ENCODE assay signal across 16 mouse cellular contexts in genomic region chr13:93822001-93822400, GRCm38 (mm10). TPM values are rescaled to one million over a fixed set of nuclear protein-coding genes. Genes with fewer than 3 reads are reported as not detected.
A peak's percentile ranks its signal among the peaks of the same experiment; 100 is the strongest.
DNase-seq lines count a peak whose midpoint lies in the region; ATAC-seq and TF ChIP-seq lines count a peak whose summit lies in the region.
"Had no signal": no experiment of that assay in that cellular context is flagged by ENCODE, and none has a peak within 500 bp of the region (broad histone marks: within the 10 kb centered on the region; RNA-seq: fewer than 3 reads in every experiment).

No protein-coding gene starts in this region.

- H3K9ac ChIP-seq in heart, embryonic 14.5 days (ENCODE audit: low read length), result no peak overlapping the region
- no peak overlapping the region for H3K9ac ChIP-seq in kidney, postnatal 0 days (ENCODE audit: low read depth, low read length)
- H3K9ac ChIP-seq in hindbrain, embryonic 11.5 days (ENCODE audit: low read depth, low read length), result no peak overlapping the region
- H3K9ac ChIP-seq: embryonic facial prominence, embryonic 13.5 days; forebrain, embryonic 12.5 days; hindbrain, embryonic 12.5 days had no signal

- TF ChIP-seq CTCF in kidney, postnatal 0 days (IDR thresholded peaks at IDR 0.05; ENCODE audit: low read depth), result no peak

- intact Hi-C loops in gastrocnemius, postnatal 36 days (cut with DNase I), result no loop called here

- H3K4me2 ChIP-seq in heart, embryonic 14.5 days (ENCODE audit: low read length), result no peak overlapping the region
- no peak overlapping the region for H3K4me2 ChIP-seq in kidney, postnatal 0 days (ENCODE audit: low read length)
- no peak overlapping the region for H3K4me2 ChIP-seq in hindbrain, embryonic 11.5 days (replicated peaks; ENCODE audit: low read depth, low read length)
- H3K4me2 ChIP-seq: embryonic facial prominence, embryonic 13.5 days; forebrain, embryonic 12.5 days; hindbrain, embryonic 12.5 days had no signal

- no peak overlapping the region for H3K27ac ChIP-seq in heart, embryonic 14.5 days (replicated peaks in 1 of 2; ENCODE audit: control insufficient read depth in 1 of 2, insufficient read depth in 1 of 2, low read depth in 2 of 2, low read length in 2 of 2)
- no peak overlapping the region for H3K27ac ChIP-seq in heart, embryonic 10.5 days
- no peak overlapping the region; the same call in 1 of the 2 replicates for H3K27ac ChIP-seq in kidney, postnatal 0 days
- no peak overlapping the region for H3K27ac ChIP-seq in hindbrain, embryonic 11.5 days (ENCODE audit: low read depth, low read length)
- H3K27ac ChIP-seq: embryonic facial prominence, embryonic 13.5 days; forebrain, embryonic 12.5 days; gastrocnemius, adult 2 months; hindbrain, embryonic 12.5 days; left cerebral cortex, adult 2 months had no signal

- H3K36me3 ChIP-seq in heart, embryonic 14.5 days (ENCODE audit: control insufficient read depth, insufficient read depth, low read length), result no peaks in the 10 kb centered on the region
- H3K36me3 ChIP-seq in heart, embryonic 10.5 days, result no peaks in the 10 kb centered on the region
- no peaks in the 10 kb centered on the region for H3K36me3 ChIP-seq in kidney, postnatal 0 days (ENCODE audit: insufficient read depth, low read length)
- no peaks in the 10 kb centered on the region for H3K36me3 ChIP-seq in hindbrain, embryonic 11.5 days (ENCODE audit: control insufficient read depth, insufficient read depth, low read length)
- H3K36me3 ChIP-seq: embryonic facial prominence, embryonic 13.5 days; forebrain, embryonic 12.5 days; hindbrain, embryonic 12.5 days had no signal

- 46% methylated on average over 6 of the region's 6 CpGs for WGBS in heart, embryonic 14.5 days
- WGBS in heart, embryonic 10.5 days, result 59% methylated on average over 6 of the region's 6 CpGs
- 23% methylated on average over 6 of the region's 6 CpGs for WGBS in kidney, postnatal 0 days
- WGBS in hindbrain, embryonic 11.5 days, result 75% methylated on average over 6 of the region's 6 CpGs

- 0 out of 2 replicates have a peak, but pooled peaks have one; percentile 31 for ATAC-seq in heart, embryonic 14.5 days (ENCODE audit: insufficient number of reproducible peaks, insufficient read depth, low FRiP score, low read depth)
- peak; percentile 73 for ATAC-seq in kidney, postnatal 0 days (replicated peaks; ENCODE audit: low FRiP score, low read depth)
- no peak for ATAC-seq in hindbrain, embryonic 11.5 days (ENCODE audit: low FRiP score)

- no peak overlapping the region for H3K4me3 ChIP-seq in heart, embryonic 14.5 days (ENCODE audit: control insufficient read depth in 1 of 2, insufficient read depth in 1 of 2, low read depth in 1 of 2, low read length in 2 of 2)
- H3K4me3 ChIP-seq in heart, embryonic 10.5 days, result no peak overlapping the region
- no peak overlapping the region for H3K4me3 ChIP-seq in kidney, postnatal 0 days (replicated peaks; ENCODE audit: low read depth, low read length)
- no peak overlapping the region for H3K4me3 ChIP-seq in hindbrain, embryonic 11.5 days (ENCODE audit: low read depth, low read length)
- H3K4me3 ChIP-seq: embryonic facial prominence, embryonic 13.5 days; forebrain, embryonic 12.5 days; gastrocnemius, adult 2 months; hindbrain, embryonic 12.5 days; left cerebral cortex, adult 2 months had no signal

- H3K27me3 ChIP-seq in heart, embryonic 14.5 days (ENCODE audit: control insufficient read depth, insufficient read depth, low read length), result no peaks in the 10 kb centered on the region
- H3K27me3 ChIP-seq in heart, embryonic 10.5 days (ENCODE audit: insufficient read depth, poor library complexity, severe bottlenecking), result no peaks in the 10 kb centered on the region
- no peaks in the 10 kb centered on the region for H3K27me3 ChIP-seq in kidney, postnatal 0 days (ENCODE audit: insufficient read depth, low read length)
- no peaks in the 10 kb centered on the region for H3K27me3 ChIP-seq in hindbrain, embryonic 11.5 days (ENCODE audit: control insufficient read depth, insufficient read depth, low read length)
- H3K27me3 ChIP-seq: embryonic facial prominence, embryonic 13.5 days; forebrain, embryonic 12.5 days; hindbrain, embryonic 12.5 days had no signal

- 0 out of 2 replicates have a peak, but pooled peaks cover 2% of the 10 kb centered on the region for H3K9me3 ChIP-seq in heart, embryonic 14.5 days (ENCODE audit: control insufficient read depth, low read length)
- no peaks in the 10 kb centered on the region for H3K9me3 ChIP-seq in heart, embryonic 10.5 days
- H3K9me3 ChIP-seq in kidney, postnatal 0 days (replicated peaks; ENCODE audit: low read length), result no peaks in the 10 kb centered on the region
- 0 out of 2 replicates have a peak, but pooled peaks cover 4% of the 10 kb centered on the region for H3K9me3 ChIP-seq in hindbrain, embryonic 11.5 days (ENCODE audit: control insufficient read depth, low read length)
- H3K9me3 ChIP-seq: embryonic facial prominence, embryonic 13.5 days; hindbrain, embryonic 12.5 days had no signal

- DNase-seq in heart, embryonic 10.5 days (ENCODE audit: low spot score), result no peak
- DNase-seq in adipocyte (ENCODE audit: low spot score), result peak; percentile 48
- DNase-seq in gonadal fat pad, adult 2 months (ENCODE audit: low read depth), result peak; percentile 19
- peak; percentile 68 for DNase-seq in kidney, postnatal 0 days (ENCODE audit: low spot score)
- DNase-seq in hindbrain, embryonic 11.5 days (ENCODE audit: low spot score), result no peak
- no peak for DNase-seq in gastrocnemius, postnatal 36 days
- DNase-seq in frontal cortex, adult 2 months (ENCODE audit: extremely low spot score in 1 of 2, low spot score in 1 of 2), result no peak
- DNase-seq: cerebellum, postnatal 36 days; gastrocnemius, adult 2 months; right cerebral cortex, postnatal 25 days; thymus, postnatal 25 days had no signal

- H3K4me1 ChIP-seq in heart, embryonic 14.5 days (ENCODE audit: control insufficient read depth in 2 of 2, insufficient read depth in 2 of 2, low read length in 2 of 2), result peaks cover 2 to 5% of the 10 kb centered on the region in 2 experiments; a peak in 2 of 4 replicates
- no peaks in the 10 kb centered on the region; the same call in 1 of the 2 replicates for H3K4me1 ChIP-seq in heart, embryonic 10.5 days
- peaks cover 4% of the 10 kb centered on the region; the same call in 1 of the 2 replicates for H3K4me1 ChIP-seq in kidney, postnatal 0 days (replicated peaks; ENCODE audit: insufficient read depth, low read length)
- no peaks in the 10 kb centered on the region for H3K4me1 ChIP-seq in hindbrain, embryonic 11.5 days (replicated peaks; ENCODE audit: control insufficient read depth, insufficient read depth, low read length)
- H3K4me1 ChIP-seq: forebrain, embryonic 12.5 days; hindbrain, embryonic 12.5 days had no signal

RNA-seq across cellular contexts. Expression of gene Arsb, which starts 50.6 kb away (rescaled TPM):
- polyA plus RNA-seq in heart, embryonic 14.5 days (2014; fragmentation: Nextera tagmentation; extraction: Ambion mirVana), result 8.6 and 10.0 TPM in 2 replicates
- 6.3 and 6.8 TPM in 2 replicates for polyA plus RNA-seq in heart, embryonic 10.5 days (2016; fragmentation: Nextera tagmentation; extraction: Ambion mirVana)
- 29.3 and 36.0 TPM in 2 replicates for polyA plus RNA-seq in gonadal fat pad, adult 2 months (2012; rRNA removed)
- polyA plus RNA-seq in kidney, postnatal 0 days (2015; fragmentation: Nextera tagmentation; extraction: Ambion mirVana), result 11.4 and 11.9 TPM in 2 replicates
- polyA plus RNA-seq in hindbrain, embryonic 11.5 days (2014; fragmentation: Nextera tagmentation; extraction: Ambion mirVana), result 6.4 and 7.0 TPM in 2 replicates
- 1 to 10 TPM; 3.4 to 3.5 TPM for total RNA-seq in gastrocnemius, postnatal 36 days (2021)
- polyA plus RNA-seq in frontal cortex, adult 2 months (2012; rRNA removed), result 77.5 and 82.4 TPM in 2 replicates

Comparison
In these comparisons a context has a peak if more than half of its experiments do, and no peak if none do; other contexts are left out.
1. DNase-seq: peak in adipocyte (single experiment), gonadal fat pad, adult 2 months (single experiment) and kidney, postnatal 0 days (single experiment); none in heart, embryonic 10.5 days (single experiment), hindbrain, embryonic 11.5 days (single experiment), gastrocnemius, postnatal 36 days (0 of 2) and frontal cortex, adult 2 months (0 of 2).